Mouse (Mus musculus) cerebellum, adult 2 months (tissue): ENCODE results near the gene Topbp1.

Experiments used
- CTCF ChIP-seq: fragments of 200-500 bp; IDR thresholded peaks from 2 replicates; pipeline ENCODE4 v1.5.1; 2011; ENCODE audit warnings: low read depth, mild to moderate bottlenecking, control low read depth, low read length, moderate library complexity, borderline replicate concordance; ENCODE audit not compliant: insufficient read depth
- POLR2A ChIP-seq: fragments of 200-500 bp; IDR thresholded peaks from 2 replicates; pipeline ENCODE4 v1.6.1; 2011; ENCODE audit warnings: low read length, control low read depth, borderline replicate concordance; ENCODE audit not compliant: insufficient read depth

DNA sequence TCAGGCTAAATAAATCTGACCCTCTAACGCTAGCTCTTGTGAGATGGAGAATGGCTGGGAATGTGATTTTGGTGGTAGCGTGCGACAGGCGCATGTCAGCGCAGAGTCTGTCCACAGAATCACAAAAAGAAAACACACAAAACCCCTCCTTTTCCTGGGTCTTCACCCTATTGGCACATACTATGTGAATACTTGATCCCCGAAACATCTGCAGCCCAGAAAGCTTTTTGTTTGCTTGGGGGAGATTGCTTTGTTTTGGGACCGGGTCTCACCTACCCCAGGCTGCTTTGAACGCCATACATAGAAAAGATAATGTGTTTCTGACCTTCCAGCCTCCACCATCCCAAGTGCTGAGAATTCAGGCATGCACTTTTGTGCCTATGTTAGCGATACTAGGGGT lies 61.3 kb downstream of the Topbp1 start:
- no peak for TF ChIP-seq CTCF
- no peak for TF ChIP-seq POLR2A
